Mouse (Mus musculus) left cerebral cortex, adult 8-10 months (tissue): ENCODE measurements around the gene Fam217a. TPM values are rescaled to one million over a fixed set of nuclear protein-coding genes. Genes with fewer than 3 reads are reported as not detected.
"Not testable (repeated sequence)": the region's sequence is repeated elsewhere in the genome, so short reads cannot be mapped to it uniquely, and the experiment has no call there.

Source experiments
- DNase-seq, 2 experiments: peaks; one replicate each; pipeline ENCODE4 v3.0.0; 2022; ENCODE audit warnings: low spot score in 2 of 2
- total RNA-seq, 4 experiments: library from RNA; stranded (reverse); gene quantifications; 2 replicates each; pipeline ENCODE4 v1.2.4; 2022

The Fam217a gene
- total RNA-seq, 4 experiments from 2014 or later: 0.98 to 1.6 (median 1.3) TPM

DNA sequence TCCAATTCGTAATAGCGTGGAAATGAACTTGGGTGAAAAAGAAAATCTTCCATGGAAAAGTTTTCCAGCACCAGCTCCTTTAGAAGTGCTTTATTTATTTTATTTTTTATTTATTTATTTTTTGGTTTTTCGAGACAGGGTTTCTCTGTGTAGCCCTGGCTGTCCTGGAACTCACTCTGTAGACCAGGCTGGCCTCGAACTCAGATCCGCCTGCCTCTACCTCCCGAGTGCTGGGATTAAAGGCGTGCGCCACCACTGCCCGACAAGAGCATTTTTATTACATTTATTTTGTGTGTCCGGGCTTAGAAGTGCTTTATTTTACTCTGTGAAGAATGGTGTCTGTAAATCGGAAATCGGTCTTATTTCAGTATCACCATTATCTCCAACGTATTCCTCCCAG lies 49.4 kb downstream of the Fam217a start:
- peak in 1 of 2 experiments; percentile 28 for DNase-seq

DNA sequence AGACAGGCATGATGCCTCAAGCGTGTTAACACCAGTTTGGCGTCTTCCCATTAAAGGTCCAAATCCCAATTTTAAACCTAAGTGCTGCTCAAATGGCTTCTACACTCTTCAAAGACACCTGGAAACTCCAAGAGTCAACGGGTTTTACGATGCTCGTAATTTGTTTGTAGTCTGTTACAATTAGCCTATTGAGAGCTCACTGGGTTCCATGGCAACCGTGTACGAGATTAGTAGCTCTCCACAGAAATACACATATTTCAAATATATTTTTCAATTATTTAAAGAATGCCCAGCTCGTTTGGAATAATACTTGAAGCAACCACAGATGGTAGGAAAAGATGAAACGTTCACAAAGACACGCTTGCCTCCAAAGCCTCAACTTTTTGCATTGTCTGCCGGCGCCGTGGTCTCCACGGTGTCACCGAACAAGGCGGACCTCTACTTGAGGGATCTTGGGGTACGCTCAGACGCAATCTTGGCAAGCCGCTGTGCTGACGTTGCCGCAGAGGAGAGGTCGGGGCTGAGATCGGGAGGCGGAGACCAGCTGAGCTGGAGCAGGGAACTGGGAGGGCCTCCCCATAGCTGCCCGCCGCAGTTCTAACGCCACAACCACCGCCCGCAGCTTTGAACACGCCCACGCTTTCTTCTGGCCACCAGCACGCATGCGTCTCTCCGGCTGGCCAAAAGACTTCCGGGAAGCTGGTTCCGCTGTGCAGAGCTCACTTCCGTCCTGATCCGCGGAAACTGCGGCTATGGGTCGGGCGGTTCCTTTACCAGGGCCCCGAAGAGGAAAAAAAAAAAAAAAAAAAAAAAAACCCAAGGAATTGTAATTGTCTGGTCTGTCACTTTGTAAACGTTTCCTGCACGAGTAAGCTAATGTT lies 50.1 kb downstream of the Fam217a start:
- DNase-seq: peak; percentile 82 to 94

- DNase-seq: peak in 1 of 2 experiments; percentile 28
Observed at GRCm38 (mm10) chr13:34864420-34865169, 59.5 kb downstream of the Fam217a start.

DNA sequence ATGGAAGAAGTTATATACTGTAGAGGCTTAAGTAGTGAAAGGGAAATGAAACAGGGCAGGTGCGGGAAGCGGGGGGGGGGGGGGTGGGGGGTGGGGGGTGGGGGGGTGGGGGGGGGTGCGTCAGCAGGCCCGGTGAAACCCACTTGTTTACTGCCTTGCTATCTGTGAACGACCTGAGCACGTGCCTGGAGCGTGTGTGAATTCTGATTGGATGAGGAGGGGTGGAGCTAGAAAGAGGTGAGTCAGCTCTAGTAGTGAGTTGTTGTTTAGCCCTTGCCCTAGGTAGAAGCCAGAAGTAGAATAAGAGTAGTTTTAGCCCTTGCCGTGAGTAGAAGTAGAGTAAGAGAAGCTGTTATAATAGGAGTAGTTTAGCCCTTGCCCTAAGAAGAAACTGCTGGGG lies 62.9 kb downstream of the Fam217a start:
- not testable (repeated sequence) for DNase-seq

Other genes with a start within 250 kb of the Fam217a start
- gene Fam50b, start 189.5 kb downstream of the Fam217a start, total RNA-seq: not detected
- 10 to 100 TPM; 57.2 to 81.4 (median 72.1) TPM for gene Prpf4b, start 49.0 kb downstream of the Fam217a start, total RNA-seq
- gene 4933417A18Rik, start 99 bp upstream of the Fam217a start, total RNA-seq: not detected
- 1 to 10 TPM in 2 of 4 experiments, under 1 TPM in 2; 0.41 to 2.0 (median 0.90) TPM for gene Eci3, start 39.5 kb upstream of the Fam217a start, total RNA-seq
- 10 to 100 TPM; 46.2 to 59.1 (median 50.7) TPM for gene Eci2, start 102.8 kb upstream of the Fam217a start, total RNA-seq